Comparison of ENCODE assay signal across 12 mouse cellular contexts in genomic region chrX:37028378-37028777, GRCm38 (mm10). TPM values are rescaled to one million over a fixed set of nuclear protein-coding genes. Genes with fewer than 3 reads are reported as not detected.
A peak's percentile ranks its signal among the peaks of the same experiment; 100 is the strongest.
DNase-seq lines count a peak whose midpoint lies in the region; ATAC-seq lines count a peak whose summit lies in the region.
"Had no signal": no experiment of that assay in that cellular context is flagged by ENCODE, and none has a peak within 500 bp of the region (broad histone marks: within the 10 kb centered on the region; RNA-seq: fewer than 3 reads in every experiment).

No protein-coding gene starts in this region.

- no peak overlapping the region for H3K4me2 ChIP-seq in forebrain, embryonic 14.5 days (ENCODE audit: low read length)
- H3K4me2 ChIP-seq: lung, embryonic 14.5 days had no signal

- intact Hi-C loops in left cerebral cortex, postnatal 14 days (cut with DNase I) = no loop called here

- H3K9me3 ChIP-seq in forebrain, embryonic 14.5 days (replicated peaks; ENCODE audit: control insufficient read depth, low read length) = no peaks in the 10 kb centered on the region
- no peaks in the 10 kb centered on the region for H3K9me3 ChIP-seq in forebrain, embryonic 10.5 days

- no peak overlapping the region for H3K4me3 ChIP-seq in forebrain, embryonic 14.5 days (ENCODE audit: low read depth, low read length)
- H3K4me3 ChIP-seq in forebrain, embryonic 10.5 days = no peak overlapping the region

- H3K9ac ChIP-seq in forebrain, embryonic 14.5 days (ENCODE audit: low read length) = no peak overlapping the region
- H3K9ac ChIP-seq: lung, embryonic 14.5 days had no signal

- no peaks in the 10 kb centered on the region for H3K4me1 ChIP-seq in forebrain, embryonic 14.5 days (ENCODE audit: control insufficient read depth, insufficient read depth, low read length)
- H3K4me1 ChIP-seq in forebrain, embryonic 10.5 days = no peaks in the 10 kb centered on the region

- H3K27ac ChIP-seq in forebrain, embryonic 14.5 days (ENCODE audit: low read depth, low read length) = no peak overlapping the region
- H3K27ac ChIP-seq in forebrain, embryonic 10.5 days = no peak overlapping the region

- whole genome bisulfite sequencing in forebrain, embryonic 14.5 days = 55% methylated on average over 3 of the region's 3 CpGs
- 69% methylated on average over 3 of the region's 3 CpGs for WGBS in forebrain, embryonic 10.5 days

- no peaks in the 10 kb centered on the region for H3K36me3 ChIP-seq in forebrain, embryonic 14.5 days (ENCODE audit: control insufficient read depth, insufficient read depth, low read length)
- no peaks in the 10 kb centered on the region for H3K36me3 ChIP-seq in forebrain, embryonic 10.5 days (replicated peaks)

- no peaks in the 10 kb centered on the region for H3K27me3 ChIP-seq in forebrain, embryonic 14.5 days (replicated peaks; ENCODE audit: control insufficient read depth, insufficient read depth, low read length)
- no peaks in the 10 kb centered on the region for H3K27me3 ChIP-seq in forebrain, embryonic 10.5 days (ENCODE audit: poor library complexity, severe bottlenecking)

- ATAC-seq in forebrain, embryonic 14.5 days = no peak

- DNase-seq in forebrain, embryonic 14.5 days (ENCODE audit: low spot score) = peak; percentile 26
- no peak for DNase-seq in forebrain, embryonic 10.5 days (ENCODE audit: extremely low spot score, low spot score)
- peak; percentile 11 to 38 for DNase-seq in left cerebral cortex, postnatal 14 days (ENCODE audit: low spot score in 2 of 2)
- no peak for DNase-seq in left cerebral cortex, adult 11 months (ENCODE audit: low spot score)
- DNase-seq in fat pad, adult 2 months (ENCODE audit: extremely low read depth, low read depth, low spot score) = peak; percentile 54
- peak; percentile 25 to 45 for DNase-seq in layer of hippocampus, postnatal 10 days (ENCODE audit: low spot score in 2 of 2)
- no peak for DNase-seq in embryo, embryonic 11 days
- DNase-seq in retina, postnatal 1 day = no peak
- DNase-seq: kidney, postnatal 36 days; lung, embryonic 14.5 days had no signal

RNA-seq across cellular contexts. Expression of gene Sowahd, which starts 20.3 kb away (rescaled TPM):
- polyA plus RNA-seq in forebrain, embryonic 14.5 days (2014; fragmentation: Nextera tagmentation; extraction: Ambion mirVana) = not detected in 2 replicates
- polyA plus RNA-seq in forebrain, embryonic 10.5 days (2016; fragmentation: Nextera tagmentation; extraction: Ambion mirVana) = not detected in 2 replicates
- total RNA-seq in left cerebral cortex, postnatal 14 days (2021) = not detected
- not detected for total RNA-seq in layer of hippocampus, postnatal 10 days (2021)
- polyA plus RNA-seq: cortical plate, adult 2 months; urinary bladder, adult 2 months had no signal

RNA-seq across cellular contexts. Expression of gene Sept6, which starts 36.8 kb away (rescaled TPM):
- polyA plus RNA-seq in forebrain, embryonic 14.5 days (2014; fragmentation: Nextera tagmentation; extraction: Ambion mirVana) = 49.3 and 60.5 TPM in 2 replicates
- 33.6 and 34.5 TPM in 2 replicates for polyA plus RNA-seq in forebrain, embryonic 10.5 days (2016; fragmentation: Nextera tagmentation; extraction: Ambion mirVana)
- total RNA-seq in left cerebral cortex, postnatal 14 days (2021) = 10 to 100 TPM; 72.5 to 75.0 TPM
- 10 to 100 TPM; 62.0 to 64.6 TPM for total RNA-seq in layer of hippocampus, postnatal 10 days (2021)

RNA-seq across cellular contexts. Expression of gene Rpl39, which starts 56.8 kb away (rescaled TPM):
- polyA plus RNA-seq in forebrain, embryonic 14.5 days (2014; fragmentation: Nextera tagmentation; extraction: Ambion mirVana) = 316 and 433 TPM in 2 replicates
- 489 and 493 TPM in 2 replicates for polyA plus RNA-seq in forebrain, embryonic 10.5 days (2016; fragmentation: Nextera tagmentation; extraction: Ambion mirVana)
- 100 to 1,000 TPM; 292 to 301 TPM for total RNA-seq in left cerebral cortex, postnatal 14 days (2021)
- total RNA-seq in layer of hippocampus, postnatal 10 days (2021) = 100 to 1,000 TPM; 418 to 424 TPM

Comparison
In these comparisons a context has a peak if more than half of its experiments do, and no peak if none do; other contexts are left out.
1. DNase-seq: peak in forebrain, embryonic 14.5 days (single experiment), left cerebral cortex, postnatal 14 days (2 of 2), fat pad, adult 2 months (single experiment) and layer of hippocampus, postnatal 10 days (2 of 2); none in forebrain, embryonic 10.5 days (single experiment), left cerebral cortex, adult 11 months (single experiment), embryo, embryonic 11 days (single experiment) and retina, postnatal 1 day (single experiment).